ENCODE assay signal across 26 mouse cellular contexts in the genomic region with DNA sequence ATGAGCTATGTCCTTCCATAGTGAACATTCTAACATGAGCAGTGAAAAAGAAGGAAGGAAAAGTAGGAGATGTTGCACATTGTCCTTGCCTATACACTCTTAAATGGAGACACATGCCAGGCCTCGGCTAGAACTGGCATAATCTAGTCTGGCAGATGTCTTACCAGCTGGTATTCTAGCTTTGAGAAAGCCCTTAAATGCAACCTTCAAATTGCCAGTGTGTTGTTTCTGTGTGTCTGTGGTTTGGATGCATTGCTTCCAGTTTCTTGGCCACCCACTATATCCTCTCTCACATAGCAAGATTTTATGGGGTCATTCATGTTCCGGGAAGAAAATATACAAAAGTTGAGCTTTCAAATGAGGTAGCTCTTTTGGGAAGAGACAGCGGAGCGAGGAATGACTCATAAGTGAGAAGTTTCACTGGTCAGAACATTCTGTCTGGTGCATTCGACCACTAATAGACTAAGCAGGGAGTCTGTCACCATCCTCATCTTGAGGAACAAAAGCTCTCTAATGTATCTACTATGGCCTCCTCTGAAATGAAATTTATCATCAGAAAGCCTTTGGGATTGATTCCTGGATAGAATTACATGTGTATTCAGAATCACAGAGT.
DNase-seq lines count a peak whose midpoint lies in the region; TF ChIP-seq lines count a peak whose summit lies in the region.
"Had no signal": no experiment of that assay in that cellular context is flagged by ENCODE, and none has a peak within 500 bp of the region (broad histone marks: within the 10 kb centered on the region; RNA-seq: fewer than 3 reads in every experiment).

No protein-coding gene starts in this region.

- TF ChIP-seq CTCF in heart, adult 2 months (IDR thresholded peaks at IDR 0.05) = no peak

- no peak for TF ChIP-seq EP300 in heart, adult 2 months (IDR thresholded peaks at IDR 0.05; ENCODE audit: insufficient read depth, low read depth, low read length)

- no peak overlapping the region for H3K27ac ChIP-seq in heart, adult 2 months
- H3K27ac ChIP-seq: embryonic facial prominence, embryonic 13.5 days; forebrain, embryonic 13.5 days; heart, embryonic 10.5 days; hindbrain, embryonic 15.5 days; kidney, postnatal 0 days; limb, embryonic 13.5 days; liver, embryonic 13.5 days; neural tube, embryonic 15.5 days had no signal

- H3K79me2 ChIP-seq in heart, adult 2 months (replicated peaks; ENCODE audit: control insufficient read depth, insufficient read depth, low read length) = no peaks in the 10 kb centered on the region

- H3K4me3 ChIP-seq in heart, adult 2 months = no peak overlapping the region
- H3K4me3 ChIP-seq: embryonic facial prominence, embryonic 13.5 days; erythroblast, embryonic 14.5 days; forebrain, embryonic 13.5 days; heart, embryonic 10.5 days; hindbrain, embryonic 15.5 days; limb, embryonic 13.5 days; liver, embryonic 13.5 days; neural tube, embryonic 15.5 days had no signal

- no peaks in the 10 kb centered on the region for H3K36me3 ChIP-seq in heart, adult 2 months (ENCODE audit: control insufficient read depth, insufficient read depth, low read length)
- H3K36me3 ChIP-seq: embryonic facial prominence, embryonic 13.5 days; heart, embryonic 10.5 days; hindbrain, embryonic 15.5 days; limb, embryonic 13.5 days; liver, embryonic 13.5 days; neural tube, embryonic 15.5 days had no signal

- H3K9ac ChIP-seq in heart, adult 2 months (ENCODE audit: low read depth, low read length) = no peak overlapping the region
- H3K9ac ChIP-seq: embryonic facial prominence, embryonic 13.5 days; forebrain, embryonic 13.5 days; hindbrain, embryonic 15.5 days; limb, embryonic 13.5 days; liver, embryonic 13.5 days; neural tube, embryonic 15.5 days had no signal

- no peaks in the 10 kb centered on the region for H3K27me3 ChIP-seq in heart, adult 2 months (ENCODE audit: control insufficient read depth, insufficient read depth, low read length)
- H3K27me3 ChIP-seq: forebrain, embryonic 13.5 days; hindbrain, embryonic 15.5 days; liver, embryonic 13.5 days had no signal

- intact Hi-C loops in heart, adult 2 months (cut with DNase I) = no loop called here

- WGBS in heart, adult 2 months = 73% methylated on average over 5 of the region's 5 CpGs

- no peak for TF ChIP-seq POLR2A in heart, adult 2 months (IDR thresholded peaks at IDR 0.05; ENCODE audit: insufficient read depth, low read depth, low read length)

- no peaks in the 10 kb centered on the region for H3K4me1 ChIP-seq in heart, adult 2 months (ENCODE audit: control insufficient read depth, insufficient read depth, low read length)
- H3K4me1 ChIP-seq: embryonic facial prominence, embryonic 13.5 days; forebrain, embryonic 13.5 days; heart, embryonic 10.5 days; hindbrain, embryonic 15.5 days; limb, embryonic 13.5 days; liver, embryonic 13.5 days; neural tube, embryonic 15.5 days had no signal

- peak; percentile 15 for DNase-seq in layer of hippocampus, adult 11-12 months (ENCODE audit: low spot score)
- no peak for DNase-seq in layer of hippocampus, postnatal 36 days
- DNase-seq in right cerebral cortex, adult 18-20 months = peak; percentile 29
- no peak for DNase-seq in right cerebral cortex, postnatal 14 days
- peak; percentile 5 for DNase-seq in adipocyte (ENCODE audit: low spot score)
- no peak for DNase-seq in heart, adult 2 months
- DNase-seq in liver = no peak
- DNase-seq: adrenal gland, postnatal 25 days; cerebellum, adult 11 months; cerebellum, postnatal 25 days; embryo, embryonic 11 days; heart, postnatal 4 days; kidney, adult 2 months; liver, embryonic 13.5 days; lung, adult 2 months; lung, postnatal 14 days; spleen, adult 18-20 months; thymus, postnatal 14 days had no signal

Comparison
In these comparisons a context has a peak if more than half of its experiments do, and no peak if none do; other contexts are left out.
1. DNase-seq: peak in layer of hippocampus, adult 11-12 months (single experiment), right cerebral cortex, adult 18-20 months (single experiment) and adipocyte (single experiment); none in layer of hippocampus, postnatal 36 days (0 of 2), right cerebral cortex, postnatal 14 days (single experiment), heart, adult 2 months (0 of 2) and liver (single experiment).